Mouse (Mus musculus): Measurements from ENCODE around the gene Phc2. TPM values are rescaled to one million over a fixed set of nuclear protein-coding genes. Genes with fewer than 3 reads are reported as not detected.

Gene Phc2
- polyA plus RNA-seq, 1 experiment from 2014 or later: 18.9 TPM

- peak overlapping the region; percentile 35 for H3K4me2 ChIP-seq (ENCODE audit: low read depth, low read length)
- H3K4me1 ChIP-seq (replicated peaks; ENCODE audit: control insufficient read depth, insufficient read depth, low read length): peaks cover 55% of the 10 kb centered on the region
- H3K4me3 ChIP-seq (ENCODE audit: low read length): no peak overlapping the region
- no peak for ATAC-seq (ENCODE audit: low read depth)
- no peaks in the 10 kb centered on the region for H3K36me3 ChIP-seq (ENCODE audit: control insufficient read depth, insufficient read depth, low read length)
- H3K9ac ChIP-seq (ENCODE audit: low read length): no peak overlapping the region
- peak overlapping the region; percentile 88 for H3K27ac ChIP-seq (ENCODE audit: low read length)
- no peaks in the 10 kb centered on the region for H3K27me3 ChIP-seq (ENCODE audit: control insufficient read depth, insufficient read depth, low read depth, low read length)
- 21% methylated on average over 4 of the region's 4 CpGs for WGBS
- no peaks in the 10 kb centered on the region for H3K9me3 ChIP-seq (ENCODE audit: control insufficient read depth, low read length)
Observed at GRCm38 (mm10) chr4:128716279-128716678, 61.8 kb downstream of the Phc2 start.

DNA sequence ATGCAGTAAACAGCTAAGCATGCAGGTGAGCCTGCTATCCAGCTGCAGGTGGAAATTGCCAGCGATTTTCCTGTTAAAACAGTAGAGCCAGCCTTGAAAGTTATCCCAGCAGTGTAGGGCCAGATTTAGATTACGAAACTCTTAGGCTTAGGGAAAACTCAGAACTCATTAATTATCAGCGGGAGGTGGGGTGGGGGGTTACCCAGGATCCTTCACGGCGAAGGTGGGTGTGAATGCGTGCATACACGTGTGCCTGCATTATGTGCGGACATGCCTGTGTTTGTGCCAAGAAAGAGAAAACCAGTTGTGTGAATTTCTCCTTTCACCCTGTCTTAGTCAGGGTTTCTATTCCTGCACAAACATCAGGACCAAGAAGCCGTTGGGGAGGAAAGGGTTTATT, 62.2 kb downstream of the Phc2 start:
- WGBS: 47% methylated on average over 9 of the region's 9 CpGs
- H3K36me3 ChIP-seq (ENCODE audit: control insufficient read depth, insufficient read depth, low read length): no peaks in the 10 kb centered on the region
- peaks cover 53% of the 10 kb centered on the region for H3K4me1 ChIP-seq (replicated peaks; ENCODE audit: control insufficient read depth, insufficient read depth, low read length)
- no peaks in the 10 kb centered on the region for H3K9me3 ChIP-seq (ENCODE audit: control insufficient read depth, low read length)
- no peak overlapping the region for H3K4me3 ChIP-seq (ENCODE audit: low read length)
- peak overlapping the region; percentile 88 for H3K27ac ChIP-seq (ENCODE audit: low read length)
- H3K27me3 ChIP-seq (ENCODE audit: control insufficient read depth, insufficient read depth, low read depth, low read length): no peaks in the 10 kb centered on the region
- H3K4me2 ChIP-seq (ENCODE audit: low read depth, low read length): no peak overlapping the region
- no peak for ATAC-seq (ENCODE audit: low read depth)
- no peak overlapping the region for H3K9ac ChIP-seq (ENCODE audit: low read length)

- peak; percentile 86 for ATAC-seq (ENCODE audit: low read depth)
- H3K27ac ChIP-seq (ENCODE audit: low read length): peak overlapping the region; percentile 77
Observed at GRCm38 (mm10) chr4:128720110-128720509, 65.6 kb downstream of the Phc2 start.

DNA sequence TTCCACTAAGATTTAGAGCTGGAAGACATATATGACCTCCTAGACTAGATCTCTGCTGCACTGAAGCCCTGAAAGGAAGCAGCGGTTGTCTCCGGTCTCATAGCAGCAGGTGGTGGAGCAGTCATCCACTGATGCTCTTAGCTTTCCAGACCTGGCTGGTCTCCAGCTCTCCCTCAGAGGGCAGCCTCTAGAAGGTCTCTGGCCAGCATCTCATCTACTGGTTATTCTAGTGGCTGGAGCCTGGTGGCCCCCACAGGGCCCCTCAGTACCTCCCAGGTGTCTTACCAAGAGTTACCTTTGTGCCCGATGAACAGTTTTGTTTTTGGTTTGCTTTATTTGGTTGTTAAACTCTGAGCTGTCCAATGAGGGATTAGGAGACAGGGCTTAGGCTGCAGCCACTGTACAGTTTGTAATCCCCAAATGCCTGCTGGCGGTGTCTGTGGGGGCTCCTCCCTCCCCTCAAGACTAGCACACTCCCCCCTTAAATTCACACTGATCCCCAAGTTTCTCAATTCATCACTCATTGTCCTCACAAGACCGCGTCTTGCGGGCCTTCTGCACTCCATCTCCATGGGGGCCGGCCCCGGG, 66.7 kb downstream of the Phc2 start:
- no peak for ATAC-seq (ENCODE audit: low read depth)
- no peaks in the 10 kb centered on the region for H3K36me3 ChIP-seq (ENCODE audit: control insufficient read depth, insufficient read depth, low read length)
- H3K4me1 ChIP-seq (replicated peaks; ENCODE audit: control insufficient read depth, insufficient read depth, low read length): peaks cover 34% of the 10 kb centered on the region
- WGBS: 71% methylated on average over 9 of the region's 9 CpGs
- H3K4me2 ChIP-seq (ENCODE audit: low read depth, low read length): no peak overlapping the region
- no peaks in the 10 kb centered on the region for H3K27me3 ChIP-seq (ENCODE audit: control insufficient read depth, insufficient read depth, low read depth, low read length)
- no peak overlapping the region for H3K27ac ChIP-seq (ENCODE audit: low read length)
- H3K9ac ChIP-seq (ENCODE audit: low read length): no peak overlapping the region
- no peak overlapping the region for H3K4me3 ChIP-seq (ENCODE audit: low read length)
- H3K9me3 ChIP-seq (ENCODE audit: control insufficient read depth, low read length): no peaks in the 10 kb centered on the region

More at GRCm38 (mm10) chr4:128720110-128720509, 65.6 kb downstream of the Phc2 start:
- no peaks in the 10 kb centered on the region for H3K9me3 ChIP-seq (ENCODE audit: control insufficient read depth, low read length)
- no peaks in the 10 kb centered on the region for H3K27me3 ChIP-seq (ENCODE audit: control insufficient read depth, insufficient read depth, low read depth, low read length)
- H3K9ac ChIP-seq (ENCODE audit: low read length): no peak overlapping the region
- H3K4me2 ChIP-seq (ENCODE audit: low read depth, low read length): no peak overlapping the region
- peaks cover 44% of the 10 kb centered on the region for H3K4me1 ChIP-seq (replicated peaks; ENCODE audit: control insufficient read depth, insufficient read depth, low read length)
- WGBS: 7% methylated on average over 5 of the region's 5 CpGs
- H3K36me3 ChIP-seq (ENCODE audit: control insufficient read depth, insufficient read depth, low read length): no peaks in the 10 kb centered on the region
- no peak overlapping the region for H3K4me3 ChIP-seq (ENCODE audit: low read length)

- Histone ChIP-seq H3K4me3 (ENCODE audit: low read length) (no peak overlapping the region), H3K36me3 (ENCODE audit: control insufficient read depth, insufficient read depth, low read length) (no peaks in the 10 kb centered on the region), H3K9me3 (ENCODE audit: control insufficient read depth, low read length) (no peaks in the 10 kb centered on the region), H3K4me2 (ENCODE audit: low read depth, low read length) (no peak overlapping the region), H3K4me1 (replicated peaks; ENCODE audit: control insufficient read depth, insufficient read depth, low read length) (peaks cover 29% of the 10 kb centered on the region), H3K27ac (ENCODE audit: low read length) (no peak overlapping the region), H3K9ac (ENCODE audit: low read length) (no peak overlapping the region), H3K27me3 (ENCODE audit: control insufficient read depth, insufficient read depth, low read depth, low read length) (no peaks in the 10 kb centered on the region)
- 71% methylated on average over 4 of the region's 4 CpGs for WGBS
- no peak for ATAC-seq (ENCODE audit: low read depth)
Observed at GRCm38 (mm10) chr4:128721761-128722160, 67.3 kb downstream of the Phc2 start.

GRCm38 (mm10) chr4:128722932-128723331, 68.4 kb downstream of the Phc2 start:
- H3K9ac ChIP-seq (ENCODE audit: low read length): no peak overlapping the region
- ATAC-seq (ENCODE audit: low read depth): no peak
- H3K4me3 ChIP-seq (ENCODE audit: low read length): no peak overlapping the region
- H3K4me2 ChIP-seq (ENCODE audit: low read depth, low read length): no peak overlapping the region
- 86% methylated on average over 8 of the region's 8 CpGs for WGBS
- no peaks in the 10 kb centered on the region for H3K36me3 ChIP-seq (ENCODE audit: control insufficient read depth, insufficient read depth, low read length)
- H3K4me1 ChIP-seq (replicated peaks; ENCODE audit: control insufficient read depth, insufficient read depth, low read length): peaks cover 32% of the 10 kb centered on the region
- no peaks in the 10 kb centered on the region for H3K27me3 ChIP-seq (ENCODE audit: control insufficient read depth, insufficient read depth, low read depth, low read length)
- H3K27ac ChIP-seq (ENCODE audit: low read length): no peak overlapping the region
- no peaks in the 10 kb centered on the region for H3K9me3 ChIP-seq (ENCODE audit: control insufficient read depth, low read length)

- no peaks in the 10 kb centered on the region for H3K9me3 ChIP-seq (ENCODE audit: control insufficient read depth, low read length)
- no peak overlapping the region for H3K4me2 ChIP-seq (ENCODE audit: low read depth, low read length)
- H3K4me3 ChIP-seq (ENCODE audit: low read length): no peak overlapping the region
- no peaks in the 10 kb centered on the region for H3K36me3 ChIP-seq (ENCODE audit: control insufficient read depth, insufficient read depth, low read length)
- WGBS: 84% methylated on average over 13 of the region's 13 CpGs
- no peaks in the 10 kb centered on the region for H3K27me3 ChIP-seq (ENCODE audit: control insufficient read depth, insufficient read depth, low read depth, low read length)
- no peak overlapping the region for H3K9ac ChIP-seq (ENCODE audit: low read length)
- ATAC-seq (ENCODE audit: low read depth): no peak
- peaks cover 32% of the 10 kb centered on the region for H3K4me1 ChIP-seq (replicated peaks; ENCODE audit: control insufficient read depth, insufficient read depth, low read length)
- H3K27ac ChIP-seq (ENCODE audit: low read length): no peak overlapping the region
Observed at GRCm38 (mm10) chr4:128723431-128723830, 68.9 kb downstream of the Phc2 start.

- no peak for ATAC-seq (ENCODE audit: low read depth)
- H3K36me3 ChIP-seq (ENCODE audit: control insufficient read depth, insufficient read depth, low read length): no peaks in the 10 kb centered on the region
- no peak overlapping the region for H3K4me2 ChIP-seq (ENCODE audit: low read depth, low read length)
- H3K4me1 ChIP-seq (replicated peaks; ENCODE audit: control insufficient read depth, insufficient read depth, low read length): peaks cover 31% of the 10 kb centered on the region
- peak overlapping the region; percentile 12; the same call in 1 of the 2 replicates for H3K27ac ChIP-seq (ENCODE audit: low read length)
- H3K27me3 ChIP-seq (ENCODE audit: control insufficient read depth, insufficient read depth, low read depth, low read length): no peaks in the 10 kb centered on the region
- H3K9ac ChIP-seq (ENCODE audit: low read length): no peak overlapping the region; the same call in 1 of the 2 replicates
- no peak overlapping the region for H3K4me3 ChIP-seq (ENCODE audit: low read length)
- no peaks in the 10 kb centered on the region for H3K9me3 ChIP-seq (ENCODE audit: control insufficient read depth, low read length)
- 60% methylated on average over 7 of the region's 7 CpGs for WGBS
Observed at GRCm38 (mm10) chr4:128724059-128724458, 69.6 kb downstream of the Phc2 start.

- Histone ChIP-seq H3K4me3 (ENCODE audit: low read length) (peak overlapping the region; percentile 93), H3K4me1 (replicated peaks; ENCODE audit: control insufficient read depth, insufficient read depth, low read length) (peaks cover 34% of the 10 kb centered on the region), H3K36me3 (ENCODE audit: control insufficient read depth, insufficient read depth, low read length) (no peaks in the 10 kb centered on the region; the same call in 1 of the 2 replicates), H3K27ac (ENCODE audit: low read length) (peak overlapping the region; percentile 91), H3K4me2 (ENCODE audit: low read depth, low read length) (peak overlapping the region; percentile 69), H3K27me3 (ENCODE audit: control insufficient read depth, insufficient read depth, low read depth, low read length) (no peaks in the 10 kb centered on the region), H3K9me3 (ENCODE audit: control insufficient read depth, low read length) (no peaks in the 10 kb centered on the region), H3K9ac (ENCODE audit: low read length) (peak overlapping the region; percentile 98)
- 4% methylated on average over 42 of the region's 68 CpGs for WGBS
- peak; percentile 93 for ATAC-seq (ENCODE audit: low read depth)
Observed at GRCm38 (mm10) chr4:128727019-128727720, 72.7 kb downstream of the Phc2 start.
